Mouse (Mus musculus) G1E (cell line): ENCODE measurements around the gene Iqgap1.

Experiments
- CTCF ChIP-seq: IDR thresholded peaks from 2 replicates; pipeline ENCODE4 v1.5.1; 2012; ENCODE audit warnings: low read depth, low read length, inconsistent platforms, mixed read lengths
- GATA1 ChIP-seq: IDR thresholded peaks from 2 replicates; pipeline ENCODE4 v1.6.1; 2012; ENCODE audit warnings: borderline replicate concordance, low read length, inconsistent platforms, mixed read lengths
- POLR2AphosphoS5 ChIP-seq: IDR thresholded peaks from 2 replicates; pipeline ENCODE4 v1.6.1; 2012; ENCODE audit warnings: low read depth, low read length, inconsistent platforms; ENCODE audit not compliant: insufficient replicate concordance
- TAL1 ChIP-seq: conservative IDR thresholded peaks from 2 replicates; pipeline ENCODE4 v1.6.1; 2012; ENCODE audit warnings: low read depth, low read length, inconsistent platforms, mixed read lengths

GRCm38 (mm10) chr7:80715306-80715705 is 110.5 kb downstream of the Iqgap1 start:
- no peak for TF ChIP-seq CTCF
- no peak for TF ChIP-seq TAL1
- TF ChIP-seq GATA1: no peak
- TF ChIP-seq POLR2AphosphoS5: no peak
